Mouse (Mus musculus): ENCODE results near the gene Gm19426. TPM values are rescaled to one million over a fixed set of nuclear protein-coding genes. Genes with fewer than 3 reads are reported as not detected.

The Gm19426 gene
- total RNA-seq, 1 experiment: 13.1 TPM

GRCm38 (mm10) chr2:84725770-84726169 is 17.7 kb downstream of the Gm19426 start:
- peaks cover 3 to 4% of the 10 kb centered on the region in 2 experiments; a peak in 2 of 4 replicates for H3K4me1 ChIP-seq (ENCODE audit: control insufficient read depth in 2 of 2, insufficient read depth in 2 of 2, low read length in 2 of 2, poor library complexity in 1 of 2)
- TF ChIP-seq ZNF384 (IDR thresholded peaks at IDR 0.05; ENCODE audit: low read depth, low read length) (no peak), CHD2 (IDR thresholded peaks at IDR 0.05; ENCODE audit: low read depth, low read length) (no peak), MAFK (IDR thresholded peaks at IDR 0.05; ENCODE audit: insufficient read depth, low read depth, low read length) (no peak), ZC3H11A (IDR thresholded peaks at IDR 0.05; ENCODE audit: borderline replicate concordance, low read depth, low read length) (no peak), HCFC1 (IDR thresholded peaks at IDR 0.05; ENCODE audit: borderline replicate concordance, insufficient read depth, low read length) (no peak)
- H3K9ac ChIP-seq (ENCODE audit: insufficient read depth, low read depth, low read length, poor library complexity, severe bottlenecking): peak overlapping the region; percentile 16; the same call in 1 of the 2 replicates
- in situ Hi-C loops (cut with MboI; ENCODE audit: low sequenced_read_pairs in 2 of 2, unreplicated experiment in 2 of 2): no loop called here
- H3K9me3 ChIP-seq (ENCODE audit: control insufficient read depth, insufficient read depth, low read depth, low read length): no peaks in the 10 kb centered on the region
- no peak for DNase-seq (ENCODE audit: low read depth, low spot score)
- H3K27ac ChIP-seq (ENCODE audit: insufficient read depth, low read depth, low read length, poor library complexity, severe bottlenecking): no peak overlapping the region
- peaks cover 13% of the 10 kb centered on the region for H3K36me3 ChIP-seq (ENCODE audit: control insufficient read depth, insufficient read depth, low read length, poor library complexity, severe bottlenecking)
- H3K4me3 ChIP-seq (ENCODE audit: insufficient read depth in 1 of 2, low read depth in 1 of 2, low read length in 2 of 2, poor library complexity in 1 of 2, severe bottlenecking in 1 of 2): peak overlapping the region in 1 of 2 experiments; percentile 87; a peak in 3 of 4 replicates

GRCm38 (mm10) chr2:84723856-84724255 is 19.6 kb downstream of the Gm19426 start:
- Histone ChIP-seq H3K27ac (ENCODE audit: insufficient read depth, low read depth, low read length, poor library complexity, severe bottlenecking) (no peak overlapping the region), H3K36me3 (ENCODE audit: control insufficient read depth, insufficient read depth, low read length, poor library complexity, severe bottlenecking) (peaks cover 13% of the 10 kb centered on the region), H3K9ac (ENCODE audit: insufficient read depth, low read depth, low read length, poor library complexity, severe bottlenecking) (no peak overlapping the region), H3K9me3 (ENCODE audit: control insufficient read depth, insufficient read depth, low read depth, low read length) (no peaks in the 10 kb centered on the region), H3K4me1 (ENCODE audit: control insufficient read depth in 2 of 2, insufficient read depth in 2 of 2, low read length in 2 of 2, poor library complexity in 1 of 2) (peaks cover 3 to 4% of the 10 kb centered on the region in 2 experiments; a peak in 2 of 4 replicates), H3K4me3 (ENCODE audit: insufficient read depth in 1 of 2, low read depth in 1 of 2, low read length in 2 of 2, poor library complexity in 1 of 2, severe bottlenecking in 1 of 2) (no peak overlapping the region)
- in situ Hi-C loops (cut with MboI; ENCODE audit: low sequenced_read_pairs in 2 of 2, unreplicated experiment in 2 of 2): no loop called here
- TF ChIP-seq MAFK (IDR thresholded peaks at IDR 0.05; ENCODE audit: insufficient read depth, low read depth, low read length) (no peak), HCFC1 (IDR thresholded peaks at IDR 0.05; ENCODE audit: borderline replicate concordance, insufficient read depth, low read length) (no peak), CHD2 (IDR thresholded peaks at IDR 0.05; ENCODE audit: low read depth, low read length) (no peak)
- no peak for DNase-seq (ENCODE audit: low read depth, low spot score)

- TF ChIP-seq MAFK (IDR thresholded peaks at IDR 0.05; ENCODE audit: insufficient read depth, low read depth, low read length): no peak
- TF ChIP-seq ZNF384 (IDR thresholded peaks at IDR 0.05; ENCODE audit: low read depth, low read length): no peak
- no peak for TF ChIP-seq CHD2 (IDR thresholded peaks at IDR 0.05; ENCODE audit: low read depth, low read length)
- TF ChIP-seq HCFC1 (IDR thresholded peaks at IDR 0.05; ENCODE audit: borderline replicate concordance, insufficient read depth, low read length): no peak
- no peak for TF ChIP-seq ZC3H11A (IDR thresholded peaks at IDR 0.05; ENCODE audit: borderline replicate concordance, low read depth, low read length)
- Histone ChIP-seq H3K4me1 (ENCODE audit: control insufficient read depth in 2 of 2, insufficient read depth in 2 of 2, low read length in 2 of 2, poor library complexity in 1 of 2) (peaks cover 0 to 4% of the 10 kb centered on the region in 2 experiments; a peak in 1 of 4 replicates), H3K9me3 (ENCODE audit: control insufficient read depth, insufficient read depth, low read depth, low read length) (no peaks in the 10 kb centered on the region), H3K9ac (ENCODE audit: insufficient read depth, low read depth, low read length, poor library complexity, severe bottlenecking) (no peak overlapping the region), H3K36me3 (ENCODE audit: control insufficient read depth, insufficient read depth, low read length, poor library complexity, severe bottlenecking) (peaks cover 13% of the 10 kb centered on the region), H3K4me3 (ENCODE audit: insufficient read depth in 1 of 2, low read depth in 1 of 2, low read length in 2 of 2, poor library complexity in 1 of 2, severe bottlenecking in 1 of 2) (no peak overlapping the region), H3K27ac (ENCODE audit: insufficient read depth, low read depth, low read length, poor library complexity, severe bottlenecking) (no peak overlapping the region)
- in situ Hi-C loops (cut with MboI; ENCODE audit: low sequenced_read_pairs in 2 of 2, unreplicated experiment in 2 of 2): no loop called here
- no peak for DNase-seq (ENCODE audit: low read depth, low spot score)
Observed at GRCm38 (mm10) chr2:84721182-84721581, 22.3 kb downstream of the Gm19426 start.

GRCm38 (mm10) chr2:84720718-84721117 is 22.7 kb downstream of the Gm19426 start:
- no peak for DNase-seq (ENCODE audit: low read depth, low spot score)
- Histone ChIP-seq H3K4me1 (ENCODE audit: control insufficient read depth in 2 of 2, insufficient read depth in 2 of 2, low read length in 2 of 2, poor library complexity in 1 of 2) (peaks cover 0 to 3% of the 10 kb centered on the region in 2 experiments; a peak in 1 of 4 replicates), H3K27ac (ENCODE audit: insufficient read depth, low read depth, low read length, poor library complexity, severe bottlenecking) (no peak overlapping the region), H3K9ac (ENCODE audit: insufficient read depth, low read depth, low read length, poor library complexity, severe bottlenecking) (no peak overlapping the region), H3K36me3 (ENCODE audit: control insufficient read depth, insufficient read depth, low read length, poor library complexity, severe bottlenecking) (peaks cover 11% of the 10 kb centered on the region), H3K9me3 (ENCODE audit: control insufficient read depth, insufficient read depth, low read depth, low read length) (no peaks in the 10 kb centered on the region), H3K4me3 (ENCODE audit: insufficient read depth in 1 of 2, low read depth in 1 of 2, low read length in 2 of 2, poor library complexity in 1 of 2, severe bottlenecking in 1 of 2) (no peak overlapping the region)
- in situ Hi-C loops (cut with MboI; ENCODE audit: low sequenced_read_pairs in 2 of 2, unreplicated experiment in 2 of 2): no loop called here
- TF ChIP-seq ZNF384 (IDR thresholded peaks at IDR 0.05; ENCODE audit: low read depth, low read length) (0 out of 2 replicates have a peak, but pooled peaks have one; percentile 50), HCFC1 (IDR thresholded peaks at IDR 0.05; ENCODE audit: borderline replicate concordance, insufficient read depth, low read length) (no peak)

GRCm38 (mm10) chr2:84717357-84717756 is 26.1 kb downstream of the Gm19426 start:
- Histone ChIP-seq H3K4me1 (ENCODE audit: control insufficient read depth in 2 of 2, insufficient read depth in 2 of 2, low read length in 2 of 2, poor library complexity in 1 of 2) (peaks cover 3 to 5% of the 10 kb centered on the region in 2 experiments; a peak in 3 of 4 replicates), H3K27ac (ENCODE audit: insufficient read depth, low read depth, low read length, poor library complexity, severe bottlenecking) (no peak overlapping the region), H3K4me3 (ENCODE audit: insufficient read depth in 1 of 2, low read depth in 1 of 2, low read length in 2 of 2, poor library complexity in 1 of 2, severe bottlenecking in 1 of 2) (no peak overlapping the region), H3K9ac (ENCODE audit: insufficient read depth, low read depth, low read length, poor library complexity, severe bottlenecking) (no peak overlapping the region), H3K9me3 (ENCODE audit: control insufficient read depth, insufficient read depth, low read depth, low read length) (no peaks in the 10 kb centered on the region), H3K36me3 (ENCODE audit: control insufficient read depth, insufficient read depth, low read length, poor library complexity, severe bottlenecking) (no peaks in the 10 kb centered on the region)
- in situ Hi-C loops (cut with MboI; ENCODE audit: low sequenced_read_pairs in 2 of 2, unreplicated experiment in 2 of 2): no loop called here
- no peak for DNase-seq (ENCODE audit: low read depth, low spot score)
- TF ChIP-seq MAFK (IDR thresholded peaks at IDR 0.05; ENCODE audit: insufficient read depth, low read depth, low read length) (no peak), ZC3H11A (IDR thresholded peaks at IDR 0.05; ENCODE audit: borderline replicate concordance, low read depth, low read length) (no peak), ZNF384 (IDR thresholded peaks at IDR 0.05; ENCODE audit: low read depth, low read length) (no peak), HCFC1 (IDR thresholded peaks at IDR 0.05; ENCODE audit: borderline replicate concordance, insufficient read depth, low read length) (no peak), CHD2 (IDR thresholded peaks at IDR 0.05; ENCODE audit: low read depth, low read length) (no peak)

All from ES-E14 (cell line).